ENCODE assay signal across 17 mouse cellular contexts in genomic region chr1:165789066-165789660, GRCm38 (mm10). TPM values are rescaled to one million over a fixed set of nuclear protein-coding genes. Genes with fewer than 3 reads are reported as not detected.
DNase-seq lines count a peak whose midpoint lies in the region; ATAC-seq lines count a peak whose summit lies in the region.
"Had no signal": no experiment of that assay in that cellular context is flagged by ENCODE, and none has a peak within 500 bp of the region (broad histone marks: within the 10 kb centered on the region; RNA-seq: fewer than 3 reads in every experiment).

No protein-coding gene starts in this region.

- DNase-seq in heart, adult 9 months (ENCODE audit: low spot score in 2 of 2) = no peak
- DNase-seq in CD8-positive naive resting alpha-beta T cell, adult 2 months (ENCODE audit: low read depth in 2 of 2, low spot score in 2 of 2) = peak; percentile 35 to 48
- DNase-seq in thymus, postnatal 25 days = peak; percentile 75
- no peak for DNase-seq in left cerebral cortex, postnatal 25 days (ENCODE audit: low spot score in 2 of 2)
- DNase-seq: cerebellum, adult 11 months; heart, postnatal 10 days; kidney, adult 2 months; kidney, postnatal 36 days; liver, postnatal 0 days had no signal

- H3K9me3 ChIP-seq in heart, embryonic 15.5 days (replicated peaks) = no peaks in the 10 kb centered on the region
- H3K9me3 ChIP-seq: embryonic facial prominence, embryonic 15.5 days; limb, embryonic 13.5 days had no signal

- H3K27me3 ChIP-seq in heart, embryonic 15.5 days = no peaks in the 10 kb centered on the region

- H3K4me1 ChIP-seq in heart, embryonic 15.5 days (replicated peaks) = no peaks in the 10 kb centered on the region

- WGBS in heart, embryonic 15.5 days = 82% methylated on average over 17 of the region's 17 CpGs

- peak overlapping the region; percentile 18 for H3K4me3 ChIP-seq in heart, embryonic 15.5 days
- H3K4me3 ChIP-seq: embryonic facial prominence, embryonic 15.5 days; limb, embryonic 13.5 days had no signal

- ATAC-seq in heart, embryonic 15.5 days (replicated peaks; ENCODE audit: insufficient number of reproducible peaks, insufficient read depth, low FRiP score, low read depth) = no peak
- ATAC-seq in inflammation-experienced regulatory T-cells, adult 6 months = peak; percentile 33
- ATAC-seq in monocyte, adult 5-6 weeks (replicated peaks; ENCODE audit: insufficient number of reproducible peaks, low FRiP score, low TSS enrichment, poor library complexity, severe bottlenecking) = no peak
- ATAC-seq: forebrain, embryonic 16.5 days; hindbrain, embryonic 16.5 days; liver, postnatal 0 days had no signal

- intact Hi-C loops in left cerebral cortex, postnatal 25 days (cut with DNase I) = loop anchor here (10.0 kb wide), 1 partner anchor 556 kb away; no protein-coding TSS in a partner anchor

- H3K36me3 ChIP-seq in heart, embryonic 15.5 days = no peaks in the 10 kb centered on the region
- H3K36me3 ChIP-seq: embryonic facial prominence, embryonic 15.5 days; limb, embryonic 13.5 days had no signal

- no peak overlapping the region for H3K4me2 ChIP-seq in heart, embryonic 15.5 days
- H3K4me2 ChIP-seq: embryonic facial prominence, embryonic 15.5 days; limb, embryonic 13.5 days had no signal

- H3K9ac ChIP-seq in heart, embryonic 15.5 days = no peak overlapping the region
- H3K9ac ChIP-seq: embryonic facial prominence, embryonic 15.5 days; limb, embryonic 13.5 days; liver, postnatal 0 days had no signal

- no peak overlapping the region for H3K27ac ChIP-seq in heart, embryonic 15.5 days
- H3K27ac ChIP-seq: embryonic facial prominence, embryonic 15.5 days; limb, embryonic 13.5 days had no signal

RNA-seq across cellular contexts. Expression of gene Cd247, which starts 0.7 kb away (rescaled TPM):
- 0.89 and 5.5 TPM in 2 replicates for polyA plus RNA-seq in heart, embryonic 15.5 days (2015; fragmentation: Nextera tagmentation; extraction: Ambion mirVana)
- polyA plus RNA-seq in inflammation-experienced regulatory T-cells, adult 6 months (2017; shearing (Covaris generic)) = 100 to 1,000 TPM; 373 to 445 (median 435) TPM
- total RNA-seq in monocyte, adult 5-6 weeks (2017) = 43.0 to 147 TPM (median 60.9 TPM) in 3 replicates
- total RNA-seq in left cerebral cortex, postnatal 25 days (2021) = not detected
- total RNA-seq: layer of hippocampus, postnatal 25 days had no signal

RNA-seq across cellular contexts. Expression of gene Creg1, which starts 25.6 kb away (rescaled TPM):
- polyA plus RNA-seq in heart, embryonic 15.5 days (2015; fragmentation: Nextera tagmentation; extraction: Ambion mirVana) = 69.9 and 75.6 TPM in 2 replicates
- 10 to 100 TPM; 15.6 to 20.4 (median 17.6) TPM for polyA plus RNA-seq in inflammation-experienced regulatory T-cells, adult 6 months (2017; shearing (Covaris generic))
- 97.4 to 180 TPM (median 175 TPM) in 3 replicates for total RNA-seq in monocyte, adult 5-6 weeks (2017)
- total RNA-seq in left cerebral cortex, postnatal 25 days (2021) = 10 to 100 TPM; 27.1 to 28.5 TPM

Comparison
In these comparisons a context has a peak if more than half of its experiments do, and no peak if none do; other contexts are left out.
1. DNase-seq: peak in CD8-positive naive resting alpha-beta T cell, adult 2 months (2 of 2) and thymus, postnatal 25 days (single experiment); none in heart, adult 9 months (0 of 2) and left cerebral cortex, postnatal 25 days (0 of 2).
2. RNA of gene Cd247, which starts 0.7 kb away (total RNA-seq): 43.0 to 147 TPM in monocyte, adult 5-6 weeks; not detected in left cerebral cortex, postnatal 25 days; every median in the first group is over 10 times any median in the second.